Mouse (Mus musculus): ENCODE measurements around the gene Slc16a1. TPM values are rescaled to one million over a fixed set of nuclear protein-coding genes. Genes with fewer than 3 reads are reported as not detected.

Slc16a1 gene
- 9.0 and 9.7 TPM in 2 replicates for polyA plus RNA-seq (2015; fragmentation: Nextera tagmentation; extraction: Ambion mirVana)

GRCm38 (mm10) chr3:104638403-104638779 is at the start of gene Slc16a1:
Gene Slc16a1, plus strand, starts transcription at chr3:104638668.
- peak; percentile 99 for ATAC-seq (replicated peaks)
- 0% methylated on average over 47 of the region's 50 CpGs for WGBS
- H3K36me3 ChIP-seq (replicated peaks): no peaks in the 10 kb centered on the region
- peak within 1 kb of the TSS; percentile 84 for H3K9ac ChIP-seq
- H3K4me1 ChIP-seq: peaks cover 14% of the 10 kb centered on the region
- H3K9me3 ChIP-seq: no peaks in the 10 kb centered on the region
- H3K27me3 ChIP-seq (replicated peaks): no peaks in the 10 kb centered on the region
- H3K4me2 ChIP-seq: peak within 1 kb of the TSS; percentile 94
- H3K27ac ChIP-seq: peak within 1 kb of the TSS; percentile 73
- H3K4me3 ChIP-seq: peak within 1 kb of the TSS; percentile 79

GRCm38 (mm10) chr3:104596451-104597134 is 41.9 kb upstream of the Slc16a1 start:
- no peaks in the 10 kb centered on the region for H3K27me3 ChIP-seq (replicated peaks)
- H3K9ac ChIP-seq: no peak overlapping the region
- H3K4me2 ChIP-seq: no peak overlapping the region
- H3K9me3 ChIP-seq: no peaks in the 10 kb centered on the region
- H3K27ac ChIP-seq: peak overlapping the region; percentile 43
- 73% methylated on average over 6 of the region's 6 CpGs for WGBS
- no peak for ATAC-seq (replicated peaks)
- no peaks in the 10 kb centered on the region for H3K4me1 ChIP-seq
- no peaks in the 10 kb centered on the region for H3K36me3 ChIP-seq (replicated peaks)
- no peak overlapping the region for H3K4me3 ChIP-seq

- WGBS: 63% methylated on average over 10 of the region's 10 CpGs
- H3K4me1 ChIP-seq: no peaks in the 10 kb centered on the region
- no peaks in the 10 kb centered on the region for H3K9me3 ChIP-seq
- H3K27ac ChIP-seq: peak overlapping the region; percentile 43
- no peaks in the 10 kb centered on the region for H3K36me3 ChIP-seq (replicated peaks)
- no peak overlapping the region for H3K4me3 ChIP-seq
- no peak overlapping the region for H3K9ac ChIP-seq
- 0 out of 2 replicates have a peak, but pooled peaks have one; percentile 50 for ATAC-seq (replicated peaks)
- H3K4me2 ChIP-seq: no peak overlapping the region
- H3K27me3 ChIP-seq (replicated peaks): no peaks in the 10 kb centered on the region
Observed at GRCm38 (mm10) chr3:104597135-104597764, 41.2 kb upstream of the Slc16a1 start.

GRCm38 (mm10) chr3:104599296-104600150 is 38.9 kb upstream of the Slc16a1 start:
- Histone ChIP-seq H3K36me3 (replicated peaks) (no peaks in the 10 kb centered on the region), H3K4me3 (no peak overlapping the region), H3K4me1 (no peaks in the 10 kb centered on the region), H3K9ac (no peak overlapping the region), H3K4me2 (no peak overlapping the region), H3K27me3 (replicated peaks) (no peaks in the 10 kb centered on the region), H3K27ac (no peak overlapping the region), H3K9me3 (no peaks in the 10 kb centered on the region)
- no peak for ATAC-seq (replicated peaks)
- 80% methylated on average over 20 of the region's 20 CpGs for WGBS

- no peak for ATAC-seq (replicated peaks)
- WGBS: 77% methylated on average over 3 of the region's 3 CpGs
- Histone ChIP-seq H3K4me3 (no peak overlapping the region), H3K27ac (no peak overlapping the region), H3K9ac (no peak overlapping the region), H3K4me2 (no peak overlapping the region), H3K4me1 (no peaks in the 10 kb centered on the region), H3K9me3 (no peaks in the 10 kb centered on the region), H3K36me3 (replicated peaks) (no peaks in the 10 kb centered on the region), H3K27me3 (replicated peaks) (no peaks in the 10 kb centered on the region)
Observed at GRCm38 (mm10) chr3:104600691-104601090, 37.8 kb upstream of the Slc16a1 start.

GRCm38 (mm10) chr3:104601680-104602079 is 36.8 kb upstream of the Slc16a1 start:
- H3K36me3 ChIP-seq (replicated peaks): no peaks in the 10 kb centered on the region
- no peaks in the 10 kb centered on the region for H3K9me3 ChIP-seq
- H3K4me1 ChIP-seq: no peaks in the 10 kb centered on the region
- no peak overlapping the region for H3K4me3 ChIP-seq
- H3K9ac ChIP-seq: no peak overlapping the region
- no peak overlapping the region for H3K4me2 ChIP-seq
- ATAC-seq (replicated peaks): no peak
- H3K27me3 ChIP-seq (replicated peaks): no peaks in the 10 kb centered on the region
- no peak overlapping the region for H3K27ac ChIP-seq
- WGBS: 90% methylated on average over 4 of the region's 4 CpGs

GRCm38 (mm10) chr3:104609690-104610380 is 28.6 kb upstream of the Slc16a1 start:
- Histone ChIP-seq H3K36me3 (replicated peaks) (no peaks in the 10 kb centered on the region), H3K27me3 (replicated peaks) (no peaks in the 10 kb centered on the region), H3K27ac (no peak overlapping the region), H3K9ac (no peak overlapping the region), H3K4me3 (no peak overlapping the region), H3K4me2 (no peak overlapping the region), H3K4me1 (no peaks in the 10 kb centered on the region), H3K9me3 (no peaks in the 10 kb centered on the region)
- WGBS: 76% methylated on average over 8 of the region's 8 CpGs
- no peak for ATAC-seq (replicated peaks)

- Histone ChIP-seq H3K4me1 (no peaks in the 10 kb centered on the region), H3K4me3 (no peak overlapping the region), H3K27ac (no peak overlapping the region), H3K9ac (no peak overlapping the region), H3K27me3 (replicated peaks) (no peaks in the 10 kb centered on the region), H3K9me3 (no peaks in the 10 kb centered on the region), H3K36me3 (replicated peaks) (no peaks in the 10 kb centered on the region), H3K4me2 (no peak overlapping the region)
- 74% methylated on average over 6 of the region's 6 CpGs for WGBS
- no peak for ATAC-seq (replicated peaks)
Observed at GRCm38 (mm10) chr3:104610453-104611230, 27.8 kb upstream of the Slc16a1 start.

- Histone ChIP-seq H3K27ac (no peak overlapping the region), H3K4me1 (no peaks in the 10 kb centered on the region), H3K36me3 (replicated peaks) (no peaks in the 10 kb centered on the region), H3K9me3 (no peaks in the 10 kb centered on the region), H3K9ac (no peak overlapping the region), H3K4me2 (no peak overlapping the region), H3K4me3 (no peak overlapping the region), H3K27me3 (replicated peaks) (no peaks in the 10 kb centered on the region)
- 83% methylated on average over 3 of the region's 3 CpGs for WGBS
- ATAC-seq (replicated peaks): no peak
Observed at GRCm38 (mm10) chr3:104611951-104612350, 26.5 kb upstream of the Slc16a1 start.

- H3K27ac ChIP-seq: no peak overlapping the region
- H3K4me2 ChIP-seq: no peak overlapping the region
- H3K9ac ChIP-seq: no peak overlapping the region
- ATAC-seq (replicated peaks): no peak
- no peaks in the 10 kb centered on the region for H3K27me3 ChIP-seq (replicated peaks)
- 71% methylated on average over 5 of the region's 5 CpGs for WGBS
- H3K36me3 ChIP-seq (replicated peaks): no peaks in the 10 kb centered on the region
- no peaks in the 10 kb centered on the region for H3K4me1 ChIP-seq
- H3K4me3 ChIP-seq: no peak overlapping the region
- no peaks in the 10 kb centered on the region for H3K9me3 ChIP-seq
Observed at GRCm38 (mm10) chr3:104613102-104613501, 25.4 kb upstream of the Slc16a1 start.

GRCm38 (mm10) chr3:104614081-104614480 is 24.4 kb upstream of the Slc16a1 start:
- Histone ChIP-seq H3K9me3 (no peaks in the 10 kb centered on the region), H3K4me3 (no peak overlapping the region), H3K27me3 (replicated peaks) (no peaks in the 10 kb centered on the region), H3K4me2 (no peak overlapping the region), H3K27ac (no peak overlapping the region), H3K36me3 (replicated peaks) (no peaks in the 10 kb centered on the region), H3K9ac (no peak overlapping the region), H3K4me1 (no peaks in the 10 kb centered on the region)
- ATAC-seq (replicated peaks): no peak
- 95% methylated on average over 1 of the region's 1 CpGs for WGBS
